Mouse (Mus musculus): ENCODE measurements around the gene Olfr145. TPM values are rescaled to one million over a fixed set of nuclear protein-coding genes. Genes with fewer than 3 reads are reported as not detected.

Gene Olfr145
- not detected in 2 replicates for polyA plus RNA-seq (2021; fragmentation: Nextera tagmentation)
- long read RNA-seq, experiment 1 = 0 reads
- long read RNA-seq, experiment 2 = 0 reads

GRCm38 (mm10) chr9:37896661-37897060 lies at the start of gene Olfr145:
Gene Olfr145 (plus strand): TSS chr9:37896724.

GRCm38 (mm10) chr9:37853969-37854368 lies 42.6 kb upstream of the Olfr145 start, which contains the start of gene Olfr877:
Gene Olfr877 (plus strand): TSS chr9:37854269.

GRCm38 (mm10) chr9:37917540-37917939 lies 21.0 kb downstream of the Olfr145 start, which contains the start of gene Olfr878:
Gene Olfr878 (plus strand): TSS chr9:37917840.

Other genes starting within 250 kb of the Olfr145 start
- 69.4 and 73.3 TPM in 2 replicates for gene Tbrg1, start 239.4 kb upstream of the Olfr145 start, polyA plus RNA-seq (2021; fragmentation: Nextera tagmentation)
- not detected in 2 replicates for gene Panx3, start 227.5 kb upstream of the Olfr145 start, polyA plus RNA-seq (2021; fragmentation: Nextera tagmentation)
- not detected in 2 replicates for gene Olfr160, start 180.5 kb upstream of the Olfr145 start, polyA plus RNA-seq (2021; fragmentation: Nextera tagmentation)
- gene Olfr874, start 151.6 kb upstream of the Olfr145 start, polyA plus RNA-seq (2021; fragmentation: Nextera tagmentation) = not detected in 2 replicates
- not detected in 2 replicates for gene Olfr875, start 124.9 kb upstream of the Olfr145 start, polyA plus RNA-seq (2021; fragmentation: Nextera tagmentation)
- gene Olfr876, start 93.7 kb upstream of the Olfr145 start, polyA plus RNA-seq (2021; fragmentation: Nextera tagmentation) = not detected in 2 replicates
- gene Olfr877, start 42.5 kb upstream of the Olfr145 start, polyA plus RNA-seq (2021; fragmentation: Nextera tagmentation) = not detected in 2 replicates
- gene Olfr878, start 21.1 kb downstream of the Olfr145 start, polyA plus RNA-seq (2021; fragmentation: Nextera tagmentation) = not detected in 2 replicates
- gene Olfr881, start 95.1 kb downstream of the Olfr145 start, polyA plus RNA-seq (2021; fragmentation: Nextera tagmentation) = not detected in 2 replicates
- gene Olfr883, start 129.1 kb downstream of the Olfr145 start, polyA plus RNA-seq (2021; fragmentation: Nextera tagmentation) = not detected in 2 replicates
- gene Olfr884, start 149.8 kb downstream of the Olfr145 start, polyA plus RNA-seq (2021; fragmentation: Nextera tagmentation) = not detected in 2 replicates
- gene Olfr885, start 164.6 kb downstream of the Olfr145 start, polyA plus RNA-seq (2021; fragmentation: Nextera tagmentation) = not detected in 2 replicates
- gene Olfr887, start 187.3 kb downstream of the Olfr145 start, polyA plus RNA-seq (2021; fragmentation: Nextera tagmentation) = not detected in 2 replicates
- not detected in 2 replicates for gene Olfr888, start 211.4 kb downstream of the Olfr145 start, polyA plus RNA-seq (2021; fragmentation: Nextera tagmentation)
- 0.15 TPM in 2 replicates for gene Olfr889, start 218.5 kb downstream of the Olfr145 start, polyA plus RNA-seq (2021; fragmentation: Nextera tagmentation)
- gene Olfr890, start 245.8 kb downstream of the Olfr145 start, polyA plus RNA-seq (2021; fragmentation: Nextera tagmentation) = not detected in 2 replicates

All from layer of hippocampus, adult 6 months (tissue).